Mouse (Mus musculus) midbrain, embryonic 15.5 days (tissue): ENCODE results near the gene Tecpr2. TPM values are rescaled to one million over a fixed set of nuclear protein-coding genes. Genes with fewer than 3 reads are reported as not detected.
"Not testable (repeated sequence)": the region's sequence is repeated elsewhere in the genome, so short reads cannot be mapped to it uniquely, and the experiment has no call there.

Source experiments
- ATAC-seq: fragments of 200-750 bp; cut with Nextera tagmentation; replicated peaks from 2 replicates; pipeline ENCODE4 v1.8.0; 2017; ENCODE audit warnings: moderate TSS enrichment
- H3K27ac ChIP-seq: fragments of 300-500 bp; sonication (generic); 2 replicates; pipeline ENCODE4 v1.5.1; 2015; ENCODE audit warnings: mild to moderate bottlenecking, inconsistent platforms
- H3K27me3 ChIP-seq: fragments of 300-500 bp; sonication (generic); replicated peaks from 2 replicates; pipeline ENCODE4 v1.6.1; 2015; ENCODE audit warnings: inconsistent platforms
- H3K36me3 ChIP-seq: fragments of 300-500 bp; sonication (generic); replicated peaks from 2 replicates; pipeline ENCODE4 v1.6.1; 2015; ENCODE audit warnings: inconsistent platforms
- H3K4me1 ChIP-seq: fragments of 300-500 bp; sonication (generic); 2 replicates; pipeline ENCODE4 v1.6.1; 2015; ENCODE audit warnings: inconsistent platforms
- H3K4me2 ChIP-seq: fragments of 300-500 bp; sonication (generic); 2 replicates; pipeline ENCODE4 v1.6.1; 2015; ENCODE audit warnings: inconsistent platforms, mild to moderate bottlenecking, moderate library complexity
- H3K4me3 ChIP-seq: fragments of 300-500 bp; sonication (generic); 2 replicates; pipeline ENCODE4 v1.5.1; 2015; ENCODE audit warnings: mild to moderate bottlenecking, inconsistent platforms
- H3K9ac ChIP-seq: fragments of 300-500 bp; sonication (generic); 2 replicates; pipeline ENCODE4 v1.6.1; 2015; ENCODE audit warnings: mild to moderate bottlenecking, inconsistent platforms
- H3K9me3 ChIP-seq: fragments of 300-500 bp; sonication (generic); 2 replicates; pipeline ENCODE4 v1.6.1; 2016; ENCODE audit warnings: inconsistent platforms
- WGBS: fragments of 180-500 bp; shearing (Covaris S2); methylation state at CpG from one replicate; pipeline ENCODE4 v1.1.7; 2015; ENCODE audit warnings: mixed read lengths; 5-methylcytosine and 5-hydroxymethylcytosine counted together
- polyA plus RNA-seq: library from polyadenylated mRNA; unstranded; fragments of >200 nt; fragmentation: Nextera tagmentation; extraction: Ambion mirVana; gene quantifications from 2 replicates; pipeline ENCODE4 v1.2.1, GENCODE M21; 2015

Tecpr2 gene
- polyA plus RNA-seq, 1 experiment from 2014 or later: 9.4 TPM

GRCm38 (mm10) chr12:110850929-110851256, 38.2 kb upstream of the Tecpr2 start:
- ATAC-seq: no peak
- H3K27ac ChIP-seq: no peak overlapping the region
- 23% methylated on average over 9 of the region's 9 CpGs for WGBS

DNA sequence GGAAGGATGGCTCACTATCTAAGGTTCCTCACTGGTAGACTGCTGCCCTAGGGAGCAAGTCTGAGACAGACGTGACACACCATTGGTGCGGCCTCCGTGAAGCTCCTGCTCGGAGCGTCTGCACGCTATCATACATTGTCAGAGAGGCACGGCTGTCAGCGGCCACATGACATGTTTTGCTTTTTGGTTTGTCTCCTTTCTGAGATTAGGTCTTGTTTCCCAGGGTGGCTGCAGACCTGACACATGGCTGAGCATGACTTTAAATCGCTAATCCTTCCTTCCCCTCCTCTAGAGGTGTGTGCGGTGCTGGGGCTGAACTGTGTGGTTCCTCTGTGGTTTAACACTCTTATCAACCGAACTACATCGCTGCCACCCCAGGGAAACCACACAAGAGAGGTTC, 37.6 kb upstream of the Tecpr2 start:
- H3K36me3 ChIP-seq: no peaks in the 10 kb centered on the region
- peak overlapping the region; percentile 84; the same call in 1 of the 2 replicates for H3K4me3 ChIP-seq
- no peak overlapping the region for H3K9ac ChIP-seq
- 80% methylated on average over 12 of the region's 12 CpGs for WGBS
- H3K4me1 ChIP-seq: peaks cover 14% of the 10 kb centered on the region
- H3K27me3 ChIP-seq: peaks cover 5% of the 10 kb centered on the region
- H3K4me2 ChIP-seq: 0 out of 2 replicates have a peak overlapping the region, but pooled peaks have one; percentile 59
- ATAC-seq: no peak
- H3K27ac ChIP-seq: no peak overlapping the region
- no peaks in the 10 kb centered on the region for H3K9me3 ChIP-seq

More at GRCm38 (mm10) chr12:110850929-110851256, 38.2 kb upstream of the Tecpr2 start:
- Histone ChIP-seq H3K27me3 (peaks cover 10% of the 10 kb centered on the region), H3K4me2 (peak overlapping the region; percentile 59), H3K36me3 (no peaks in the 10 kb centered on the region), H3K9me3 (no peaks in the 10 kb centered on the region), H3K4me1 (peaks cover 16% of the 10 kb centered on the region), H3K4me3 (peak overlapping the region; percentile 84), H3K9ac (peak overlapping the region; percentile 83)

DNA sequence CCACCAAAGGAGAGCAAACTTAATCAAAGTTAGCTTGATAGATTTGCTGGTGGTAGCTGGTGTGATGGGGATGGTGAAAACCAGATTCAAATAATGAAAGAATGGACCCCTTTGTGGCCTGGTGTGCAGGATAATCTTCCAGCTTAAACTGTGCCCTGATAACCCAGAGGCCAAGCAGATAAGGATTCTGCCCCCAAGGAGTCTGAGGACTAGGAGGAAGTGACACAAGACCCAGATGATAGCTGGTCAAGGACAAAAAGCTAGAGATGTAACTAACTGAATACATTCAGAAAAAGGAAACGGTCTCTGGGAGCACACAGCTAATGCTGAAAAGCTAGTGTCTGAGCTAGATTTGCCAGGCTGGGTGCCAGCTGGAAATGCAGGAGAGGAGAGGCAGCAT, 37.1 kb upstream of the Tecpr2 start:
- no peaks in the 10 kb centered on the region for H3K36me3 ChIP-seq
- no peak for ATAC-seq
- no peak overlapping the region for H3K4me3 ChIP-seq
- no peak overlapping the region for H3K4me2 ChIP-seq
- 93% methylated on average over 1 of the region's 1 CpGs for WGBS
- H3K9ac ChIP-seq: no peak overlapping the region
- no peaks in the 10 kb centered on the region for H3K27me3 ChIP-seq
- no peaks in the 10 kb centered on the region for H3K9me3 ChIP-seq
- no peak overlapping the region for H3K27ac ChIP-seq
- peaks cover 14% of the 10 kb centered on the region for H3K4me1 ChIP-seq

- H3K4me1 ChIP-seq: peaks cover 10% of the 10 kb centered on the region
- no peak for ATAC-seq
- no peak overlapping the region for H3K4me3 ChIP-seq
- no peak overlapping the region for H3K27ac ChIP-seq
- 88% methylated on average over 32 of the region's 32 CpGs for WGBS
- H3K27me3 ChIP-seq: no peaks in the 10 kb centered on the region
- H3K4me2 ChIP-seq: no peak overlapping the region
- H3K9me3 ChIP-seq: no peaks in the 10 kb centered on the region
- H3K9ac ChIP-seq: no peak overlapping the region
- no peaks in the 10 kb centered on the region for H3K36me3 ChIP-seq
These were observed 34.0 kb upstream of the Tecpr2 start for GRCm38 (mm10) chr12:110854786-110855737.

DNA sequence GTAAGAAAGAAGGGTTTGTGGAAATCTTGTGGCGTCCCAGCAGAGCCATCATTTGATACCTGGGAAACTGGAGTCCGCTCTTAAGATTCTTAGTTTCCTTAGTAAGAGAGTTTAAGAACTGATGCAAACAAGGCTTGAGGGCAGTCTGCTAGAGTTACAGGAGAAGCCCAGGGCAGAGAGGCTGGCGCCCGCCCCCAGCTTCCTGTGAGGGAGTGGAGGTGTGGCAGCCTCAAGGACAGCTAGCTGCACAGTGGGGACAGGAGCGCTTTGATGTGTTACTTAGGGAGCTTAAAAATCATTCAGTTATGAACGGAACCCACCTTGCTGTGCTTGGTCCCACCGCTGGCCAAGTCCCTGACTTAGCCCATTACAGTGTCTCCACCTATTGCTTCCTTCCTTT, 31.9 kb upstream of the Tecpr2 start:
- no peaks in the 10 kb centered on the region for H3K9me3 ChIP-seq
- no peak overlapping the region for H3K4me2 ChIP-seq
- H3K27me3 ChIP-seq: no peaks in the 10 kb centered on the region
- H3K27ac ChIP-seq: no peak overlapping the region
- no peak overlapping the region for H3K4me3 ChIP-seq
- 91% methylated on average over 7 of the region's 7 CpGs for WGBS
- no peak for ATAC-seq
- H3K9ac ChIP-seq: no peak overlapping the region
- no peaks in the 10 kb centered on the region for H3K36me3 ChIP-seq
- H3K4me1 ChIP-seq: peaks cover 4% of the 10 kb centered on the region; the same call in 1 of the 2 replicates

GRCm38 (mm10) chr12:110858681-110859080, 30.4 kb upstream of the Tecpr2 start:
- H3K4me3 ChIP-seq, H3K4me1 ChIP-seq, ATAC-seq, H3K27ac ChIP-seq, H3K9me3 ChIP-seq, H3K36me3 ChIP-seq, H3K4me2 ChIP-seq, H3K9ac ChIP-seq, H3K27me3 ChIP-seq: not testable (repeated sequence)
- WGBS: 94% methylated on average over 15 of the region's 15 CpGs

GRCm38 (mm10) chr12:110860293-110860692, 28.8 kb upstream of the Tecpr2 start:
- H3K9me3 ChIP-seq: no peaks in the 10 kb centered on the region
- H3K4me3 ChIP-seq: no peak overlapping the region
- H3K4me1 ChIP-seq: peaks cover 4% of the 10 kb centered on the region; the same call in 1 of the 2 replicates
- H3K27me3 ChIP-seq: no peaks in the 10 kb centered on the region
- no peak for ATAC-seq
- H3K4me2 ChIP-seq: no peak overlapping the region
- H3K9ac ChIP-seq: no peak overlapping the region
- H3K27ac ChIP-seq: no peak overlapping the region
- no peaks in the 10 kb centered on the region for H3K36me3 ChIP-seq

DNA sequence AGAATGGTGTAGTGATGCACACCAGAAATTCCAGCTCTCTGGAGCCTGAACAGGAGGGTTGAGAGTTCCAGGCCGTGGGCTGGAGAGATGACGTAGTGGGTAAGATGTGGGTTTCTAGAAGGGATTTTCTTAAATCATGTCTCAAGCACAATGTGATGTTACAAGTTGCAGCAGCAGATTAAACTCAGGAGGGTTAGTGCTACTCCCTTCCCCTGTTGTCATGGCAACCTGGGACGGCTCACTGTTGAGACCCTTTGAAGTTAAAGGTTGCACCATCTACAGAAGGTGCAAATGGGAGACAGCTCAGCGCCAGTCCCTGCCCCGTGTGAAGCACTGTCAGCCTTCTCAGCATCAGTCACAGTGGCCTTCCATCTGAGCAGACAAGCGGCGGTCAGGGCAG, 27.8 kb upstream of the Tecpr2 start:
- peaks cover 4% of the 10 kb centered on the region; the same call in 1 of the 2 replicates for H3K4me1 ChIP-seq
- no peak overlapping the region for H3K9ac ChIP-seq
- H3K36me3 ChIP-seq: no peaks in the 10 kb centered on the region
- no peak overlapping the region for H3K4me2 ChIP-seq
- WGBS: 33% methylated on average over 7 of the region's 7 CpGs
- ATAC-seq: 0 out of 2 replicates have a peak, but pooled peaks have one; percentile 50
- no peaks in the 10 kb centered on the region for H3K27me3 ChIP-seq
- H3K27ac ChIP-seq: peak overlapping the region; percentile 18; the same call in 1 of the 2 replicates
- H3K4me3 ChIP-seq: no peak overlapping the region
- H3K9me3 ChIP-seq: no peaks in the 10 kb centered on the region

DNA sequence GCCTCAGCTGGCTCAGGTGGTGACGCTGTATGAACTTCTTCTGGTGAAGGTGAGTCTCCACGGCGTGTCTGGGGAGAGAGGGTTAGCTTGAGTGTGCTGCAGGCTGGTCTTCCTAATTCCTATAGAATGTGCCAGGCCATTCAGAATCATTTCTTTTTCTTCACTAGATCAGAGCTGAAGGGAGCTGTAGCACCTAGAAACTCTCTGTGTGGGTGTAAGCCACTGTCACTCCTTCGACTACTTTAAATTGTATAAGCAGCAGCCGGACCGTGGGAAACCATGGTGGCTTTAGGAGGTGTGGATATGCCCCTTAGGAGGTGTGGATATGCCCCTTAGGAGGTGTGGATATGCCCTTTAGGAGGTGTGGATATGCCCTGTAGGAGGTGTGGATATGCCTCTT, 25.1 kb upstream of the Tecpr2 start:
- Histone ChIP-seq H3K36me3 (0 out of 2 replicates have a peak, but pooled peaks cover 5% of the 10 kb centered on the region), H3K9ac (no peak overlapping the region), H3K27me3 (no peaks in the 10 kb centered on the region), H3K9me3 (no peaks in the 10 kb centered on the region), H3K27ac (no peak overlapping the region), H3K4me3 (no peak overlapping the region), H3K4me1 (peaks cover 4% of the 10 kb centered on the region; the same call in 1 of the 2 replicates), H3K4me2 (no peak overlapping the region)
- 92% methylated on average over 6 of the region's 6 CpGs for whole genome bisulfite sequencing
- no peak for ATAC-seq

GRCm38 (mm10) chr12:110865571-110865970, 23.5 kb upstream of the Tecpr2 start:
- no peak overlapping the region for H3K4me3 ChIP-seq
- 34% methylated on average over 6 of the region's 6 CpGs for WGBS
- ATAC-seq: no peak
- H3K4me2 ChIP-seq: no peak overlapping the region
- H3K9ac ChIP-seq: no peak overlapping the region
- H3K4me1 ChIP-seq: peaks cover 4% of the 10 kb centered on the region; the same call in 1 of the 2 replicates
- H3K36me3 ChIP-seq: 0 out of 2 replicates have a peak, but pooled peaks cover 9% of the 10 kb centered on the region
- no peaks in the 10 kb centered on the region for H3K9me3 ChIP-seq
- H3K27ac ChIP-seq: 0 out of 2 replicates have a peak overlapping the region, but pooled peaks have one; percentile 15
- no peaks in the 10 kb centered on the region for H3K27me3 ChIP-seq

- Histone ChIP-seq H3K4me2 (no peak overlapping the region), H3K27ac (0 out of 2 replicates have a peak overlapping the region, but pooled peaks have one; percentile 15), H3K9ac (no peak overlapping the region), H3K27me3 (no peaks in the 10 kb centered on the region), H3K4me1 (peaks cover 4% of the 10 kb centered on the region; the same call in 1 of the 2 replicates), H3K9me3 (no peaks in the 10 kb centered on the region), H3K4me3 (no peak overlapping the region), H3K36me3 (0 out of 2 replicates have a peak, but pooled peaks cover 9% of the 10 kb centered on the region)
- no peak for ATAC-seq
- WGBS: 70% methylated on average over 10 of the region's 10 CpGs
These were observed 23.1 kb upstream of the Tecpr2 start for GRCm38 (mm10) chr12:110865989-110866388.

- Histone ChIP-seq H3K9me3 (no peaks in the 10 kb centered on the region), H3K27ac (no peak overlapping the region), H3K4me1 (no peaks in the 10 kb centered on the region), H3K4me3 (no peak overlapping the region), H3K4me2 (no peak overlapping the region), H3K9ac (no peak overlapping the region), H3K27me3 (no peaks in the 10 kb centered on the region), H3K36me3 (peaks cover 20% of the 10 kb centered on the region; the same call in 1 of the 2 replicates)
- ATAC-seq: no peak
- WGBS: 92% methylated on average over 4 of the region's 4 CpGs
These were observed 19.0 kb upstream of the Tecpr2 start for GRCm38 (mm10) chr12:110870107-110870506.
